Mouse (Mus musculus) kidney, adult 18-20 months (tissue): ENCODE data around the gene Csad.

Experiments
- DNase-seq: peaks from one replicate; pipeline ENCODE4 v3.0.0; 2021

Gene Csad

DNA sequence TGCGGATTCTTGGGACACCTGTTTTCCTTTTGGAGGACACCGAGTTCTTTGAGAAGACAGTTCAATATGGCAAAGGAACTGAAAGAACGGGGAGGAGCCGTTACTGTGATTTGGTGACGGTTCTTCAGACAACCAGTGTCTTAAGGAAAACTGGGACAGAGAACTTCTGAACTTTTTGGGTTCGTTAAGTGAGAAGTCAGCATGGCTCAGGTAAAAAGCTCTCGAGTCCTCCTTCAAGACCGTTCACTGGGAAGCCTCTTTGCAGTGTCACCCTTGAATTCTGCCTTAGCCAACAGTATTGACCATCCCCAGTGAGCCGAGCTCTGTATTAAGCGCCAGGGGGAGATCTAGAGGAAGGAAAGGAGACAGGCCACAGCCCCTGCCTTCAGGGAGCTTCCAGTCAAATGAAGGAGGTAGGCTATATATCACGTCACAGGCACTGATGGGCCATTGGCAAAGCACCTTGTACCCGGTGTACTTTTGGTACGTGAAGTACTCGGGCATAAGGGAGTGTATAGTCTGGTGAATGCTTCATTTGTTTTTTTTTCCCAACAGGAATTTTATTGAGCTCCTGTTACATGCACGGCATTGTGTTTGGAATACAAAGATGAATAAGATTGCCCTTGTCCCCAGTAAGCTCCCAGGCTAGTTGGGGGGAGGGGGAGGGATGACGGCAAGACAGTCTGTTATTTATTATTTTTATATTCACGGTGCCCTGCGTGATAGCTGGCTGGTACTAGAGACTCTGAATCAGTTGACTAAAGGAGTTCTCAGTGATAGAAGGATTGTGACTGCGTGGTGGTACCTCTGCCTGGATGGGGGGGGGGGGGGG is at the start of gene Csad:
Gene Csad, minus strand, starts transcription at position 51 of the 832 bp plus-strand sequence.
- peak; percentile 28 for DNase-seq

- DNase-seq: no peak
Observed at GRCm38 (mm10) chr15:102250521-102250920, 46.0 kb upstream of the Csad start.

DNA sequence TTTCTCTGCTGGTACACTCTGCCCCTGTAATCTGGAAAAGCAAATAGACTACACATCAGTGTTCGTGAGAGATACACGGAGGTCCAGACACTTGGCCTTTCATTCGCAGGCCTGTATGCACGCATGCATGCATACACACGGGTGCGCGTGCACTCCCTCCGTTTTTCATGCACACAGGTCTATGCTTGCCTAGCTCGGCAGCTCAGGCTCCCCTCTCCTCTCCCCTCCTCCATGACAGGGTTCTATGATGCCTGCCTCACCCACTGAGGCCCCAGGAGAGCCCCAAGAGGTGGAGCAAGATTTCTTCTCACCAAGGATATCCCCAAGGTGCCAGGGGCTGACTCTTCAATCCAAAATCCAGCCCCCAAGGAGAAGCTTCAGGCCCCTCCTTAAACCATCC is 45.4 kb upstream of the Csad start:
- no peak for DNase-seq

- DNase-seq: peak; percentile 32
Observed at GRCm38 (mm10) chr15:102249251-102249691, 44.7 kb upstream of the Csad start.

DNA sequence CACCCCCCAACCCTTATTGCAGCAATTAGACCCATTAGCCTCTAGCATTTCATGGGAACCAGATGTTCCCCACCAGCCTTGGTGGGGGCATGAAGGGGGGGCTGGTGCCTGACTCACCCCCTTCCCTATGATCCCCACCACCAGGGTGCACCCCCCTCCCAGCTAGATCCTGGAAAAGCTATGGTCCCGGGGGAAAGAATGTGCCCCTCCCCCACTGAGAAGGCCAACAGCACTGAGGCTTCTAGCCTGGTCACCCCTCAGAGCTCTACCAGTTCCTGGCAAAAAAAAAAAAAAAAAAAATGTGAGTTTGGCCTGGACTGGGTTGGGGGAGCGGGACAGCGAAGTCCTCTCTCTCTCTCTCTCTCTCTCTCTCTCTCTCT is 44.3 kb upstream of the Csad start:
- no peak for DNase-seq

DNA sequence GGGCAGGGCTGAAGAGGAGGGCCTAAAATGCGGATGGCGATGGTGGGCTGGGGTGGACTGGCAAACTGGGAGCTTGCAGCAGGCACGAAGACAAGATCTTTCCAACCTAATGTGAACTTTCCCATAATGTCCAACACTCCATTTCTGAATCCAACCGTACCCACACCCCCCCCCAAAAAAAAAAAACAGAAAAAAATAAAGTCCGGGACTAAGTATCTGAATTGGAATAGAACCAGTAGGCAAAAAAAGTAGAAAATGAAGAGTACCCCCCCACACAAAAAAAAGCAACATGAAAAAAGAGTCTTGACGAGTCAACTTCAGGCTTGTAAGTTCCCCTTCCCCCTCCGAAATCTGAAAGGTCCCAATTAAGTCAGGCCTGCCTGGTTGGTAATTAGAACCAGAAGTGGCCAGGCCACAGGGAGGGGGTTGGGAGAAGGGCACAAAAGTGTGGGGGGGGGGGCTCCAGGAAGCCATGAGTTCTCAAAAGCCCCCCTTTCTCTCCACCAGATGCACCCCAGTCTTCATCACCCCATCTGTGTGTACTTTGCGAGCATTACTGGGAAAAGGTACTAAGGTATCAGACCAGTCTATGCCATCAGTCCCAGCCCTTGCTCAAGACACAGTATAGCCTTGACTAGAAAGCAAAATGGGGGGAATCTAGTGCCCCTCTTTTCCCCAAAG is 43.7 kb upstream of the Csad start:
- DNase-seq: no peak

GRCm38 (mm10) chr15:102247252-102248130 is 43.0 kb upstream of the Csad start:
- DNase-seq: peak; percentile 88

- DNase-seq: peak; percentile 96
Observed at GRCm38 (mm10) chr15:102246866-102247251, 42.3 kb upstream of the Csad start.

DNA sequence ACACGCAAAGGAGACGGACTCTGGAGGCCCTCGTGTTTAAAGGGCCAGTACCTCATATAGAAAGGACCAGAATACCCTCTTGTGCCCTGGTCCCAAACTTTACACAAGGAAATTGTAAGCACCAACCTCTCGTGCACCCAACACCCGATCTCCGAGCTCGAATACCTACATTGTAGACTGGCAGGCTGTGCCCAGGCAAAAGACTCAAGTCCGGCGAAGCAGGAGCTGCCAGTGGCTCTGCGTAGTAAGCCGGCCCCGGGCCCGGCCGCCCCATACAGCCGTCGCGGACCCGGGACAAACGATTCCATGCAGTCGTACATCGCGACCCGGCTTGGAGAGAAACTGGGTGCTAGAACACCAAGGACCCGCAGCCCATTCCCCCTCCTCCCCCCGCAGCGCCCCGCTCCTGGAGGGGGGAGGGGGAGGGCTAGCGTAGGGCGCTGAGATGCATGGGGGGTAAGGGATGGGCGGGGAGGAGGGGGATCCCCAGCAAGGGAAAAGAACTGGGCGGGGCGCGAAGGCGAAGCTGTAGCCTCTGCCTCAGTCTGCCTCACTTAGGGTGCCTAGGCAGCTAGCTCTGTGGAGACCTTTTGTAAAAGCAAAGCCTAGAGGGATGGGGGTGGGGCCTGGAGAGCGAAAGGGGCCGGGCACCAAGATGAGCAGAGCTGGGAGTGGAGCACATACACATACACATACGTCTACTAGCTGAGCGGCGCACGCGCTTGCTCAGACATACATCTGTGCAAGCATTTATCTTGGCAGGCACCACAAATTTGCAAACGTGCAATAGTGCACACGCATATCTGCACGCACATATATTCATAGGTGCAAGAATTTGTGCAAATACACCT is 41.6 kb upstream of the Csad start:
- DNase-seq: peak; percentile 73

GRCm38 (mm10) chr15:102245461-102245881 is 40.9 kb upstream of the Csad start:
- peak; percentile 25 for DNase-seq

- no peak for DNase-seq
Observed at GRCm38 (mm10) chr15:102244306-102245191, 40.0 kb upstream of the Csad start.

- peak; percentile 59 for DNase-seq
Observed at GRCm38 (mm10) chr15:102243229-102244190, 39.0 kb upstream of the Csad start.

- DNase-seq: no peak
Observed at GRCm38 (mm10) chr15:102242404-102243228, 38.1 kb upstream of the Csad start.

DNA sequence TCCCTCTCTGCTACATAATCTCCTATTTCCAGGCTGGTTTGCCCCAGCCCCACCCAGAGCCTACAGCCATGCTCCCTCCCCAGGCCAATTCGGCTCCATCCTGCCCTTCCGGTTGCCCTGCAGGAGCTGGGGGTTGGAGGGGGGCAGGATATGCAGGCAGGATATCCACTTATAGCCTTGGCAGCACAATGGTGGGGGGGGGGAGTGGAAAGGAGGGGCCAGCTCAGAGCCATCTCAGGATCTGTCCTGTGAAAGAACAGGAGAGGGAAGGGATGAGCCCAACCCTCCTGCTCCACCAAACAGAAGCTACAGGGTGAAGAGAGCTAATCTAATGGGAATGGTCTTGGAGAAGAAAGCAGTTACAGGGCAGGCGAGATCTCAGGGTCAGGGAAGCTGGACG is 36.1 kb upstream of the Csad start:
- DNase-seq: peak; percentile 48

- DNase-seq: no peak
Observed at GRCm38 (mm10) chr15:102239851-102240250, 35.3 kb upstream of the Csad start.

GRCm38 (mm10) chr15:102239260-102239590 is 34.7 kb upstream of the Csad start:
- peak; percentile 86 for DNase-seq

- DNase-seq: no peak
Observed at GRCm38 (mm10) chr15:102238543-102239259, 34.2 kb upstream of the Csad start.

DNA sequence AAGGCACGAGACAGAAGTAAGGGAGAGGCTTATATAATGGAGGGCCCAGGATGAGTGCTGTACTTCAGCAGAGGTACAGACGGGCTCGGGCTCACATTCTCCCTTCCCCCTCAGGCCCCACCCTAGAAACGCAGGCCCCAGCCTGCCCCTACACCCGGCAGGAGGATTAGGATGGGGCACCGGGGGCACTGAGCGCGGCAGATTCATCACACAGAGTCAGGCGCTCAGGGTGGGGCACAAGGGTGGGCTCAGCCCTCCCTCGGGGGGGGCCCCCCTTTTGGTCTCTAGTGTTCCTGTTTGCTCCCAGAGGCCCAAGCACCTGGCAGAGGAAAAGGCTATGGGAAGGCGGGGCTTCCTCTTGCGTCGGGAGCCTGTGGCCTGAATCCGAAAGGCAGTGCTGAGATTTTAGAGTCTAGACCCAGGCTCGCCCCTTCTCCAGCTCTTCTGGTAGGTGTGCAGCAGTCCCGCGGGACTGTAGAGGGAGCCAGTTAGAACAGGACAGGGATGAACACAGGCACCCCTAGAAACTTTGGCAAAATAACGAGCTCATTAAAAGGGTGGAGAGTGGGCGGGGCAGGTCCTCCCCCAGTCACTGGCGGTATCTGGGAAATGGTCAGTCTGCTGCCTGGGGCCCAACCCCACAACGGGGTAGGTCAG is 31.0 kb upstream of the Csad start:
- DNase-seq: peak; percentile 30
